8 mouse cellular contexts compared by ENCODE assay signal in genomic region chr4:142113306-142113705, GRCm38 (mm10). TPM values are rescaled to one million over a fixed set of nuclear protein-coding genes. Genes with fewer than 3 reads are reported as not detected.
DNase-seq lines count a peak whose midpoint lies in the region; ATAC-seq lines count a peak whose summit lies in the region.

No protein-coding gene starts in this region.

- no peak overlapping the region for H3K4me3 ChIP-seq in embryonic facial prominence, embryonic 14.5 days (ENCODE audit: low read depth, low read length)

- H3K4me2 ChIP-seq in embryonic facial prominence, embryonic 14.5 days (ENCODE audit: low read depth, low read length) = no peak overlapping the region

- no peaks in the 10 kb centered on the region for H3K27me3 ChIP-seq in embryonic facial prominence, embryonic 14.5 days (replicated peaks; ENCODE audit: control insufficient read depth, insufficient read depth, low read length)

- ATAC-seq in embryonic facial prominence, embryonic 14.5 days (ENCODE audit: low read depth) = peak; percentile 70

- intact Hi-C loops in heart, postnatal 14 days (cut with DNase I) = loop anchor here (1.0 to 5.0 kb wide), 2 partner anchors 31 to 234 kb away; no protein-coding TSS in a partner anchor

- H3K9ac ChIP-seq in embryonic facial prominence, embryonic 14.5 days (ENCODE audit: low read depth, low read length) = no peak overlapping the region

- WGBS in embryonic facial prominence, embryonic 14.5 days = 30% methylated on average over 8 of the region's 8 CpGs

- no peaks in the 10 kb centered on the region for H3K36me3 ChIP-seq in embryonic facial prominence, embryonic 14.5 days (ENCODE audit: control insufficient read depth, insufficient read depth, low read length)

- no peaks in the 10 kb centered on the region for H3K9me3 ChIP-seq in embryonic facial prominence, embryonic 14.5 days (ENCODE audit: control insufficient read depth, low read length)

- H3K27ac ChIP-seq in embryonic facial prominence, embryonic 14.5 days (replicated peaks; ENCODE audit: low read depth, low read length) = no peak overlapping the region

- H3K4me1 ChIP-seq in embryonic facial prominence, embryonic 14.5 days (ENCODE audit: control insufficient read depth, insufficient read depth, low read length) = peaks cover 5% of the 10 kb centered on the region; the same call in 1 of the 2 replicates

- DNase-seq in heart, postnatal 14 days = peak; percentile 36 to 63
- DNase-seq in heart, adult 8-10 months (ENCODE audit: low spot score) = no peak
- DNase-seq in urinary bladder, postnatal 36 days (ENCODE audit: low spot score in 2 of 2) = peak; percentile 17 to 26
- no peak for DNase-seq in urinary bladder, adult 2 months (ENCODE audit: low spot score)
- no peak for DNase-seq in embryonic facial prominence, embryonic 14.5 days (ENCODE audit: low spot score)
- peak; percentile 42 to 75 for DNase-seq in kidney, postnatal 36 days
- peak; percentile 60 for DNase-seq in testis, postnatal 10 days (ENCODE audit: low spot score)
- DNase-seq in spleen, postnatal 14 days (ENCODE audit: low spot score in 2 of 2) = no peak

RNA-seq across cellular contexts. Expression of gene Tmem51, which starts 29.2 kb away (rescaled TPM):
- 10 to 100 TPM; 12.0 to 12.7 TPM for total RNA-seq in heart, postnatal 14 days (2021)
- 1 to 10 TPM; 4.4 to 5.4 (median 4.7) TPM for total RNA-seq in heart, adult 8-10 months (2022)
- polyA plus RNA-seq in urinary bladder, adult 2 months (2012; rRNA removed) = 39.8 and 44.9 TPM in 2 replicates
- 14.6 and 14.9 TPM in 2 replicates for polyA plus RNA-seq in embryonic facial prominence, embryonic 14.5 days (2014; fragmentation: Nextera tagmentation; extraction: Ambion mirVana)

Comparison
In these comparisons a context has a peak if more than half of its experiments do, and no peak if none do; other contexts are left out.
1. DNase-seq: peak in heart, postnatal 14 days (2 of 2), urinary bladder, postnatal 36 days (2 of 2), kidney, postnatal 36 days (2 of 2) and testis, postnatal 10 days (single experiment); none in heart, adult 8-10 months (single experiment), urinary bladder, adult 2 months (single experiment), embryonic facial prominence, embryonic 14.5 days (single experiment) and spleen, postnatal 14 days (0 of 2).